Mouse (Mus musculus) CH12.LX (cell line): ENCODE measurements around the gene Il16. TPM values are rescaled to one million over a fixed set of nuclear protein-coding genes. Genes with fewer than 3 reads are reported as not detected.
A peak's percentile ranks its signal among the peaks of the same experiment; 100 is the strongest.

Experiments used
- DNase-seq: peaks from one replicate; pipeline ENCODE4 v3.0.0-alpha.2; 2013; ENCODE audit errors: extremely low read depth
- H3K27ac ChIP-seq: 2 replicates; pipeline ENCODE4 v1.5.1; 2012; ENCODE audit warnings: low read depth, mild to moderate bottlenecking, control low read depth, moderate library complexity; ENCODE audit not compliant: insufficient read depth
- H3K27me3 ChIP-seq: replicated peaks from 2 replicates; pipeline ENCODE3; 2012; ENCODE audit warnings: inconsistent platforms
- H3K36me3 ChIP-seq, 2 experiments: replicated peaks in 1 of 2; 2 replicates each; pipeline versions ENCODE3 to v1.6.1; 2012; ENCODE audit warnings: inconsistent platforms in 1 of 2, low read length in 1 of 2, mild to moderate bottlenecking in 1 of 2, mixed read lengths in 1 of 2, moderate library complexity in 1 of 2; ENCODE audit not compliant: control insufficient read depth in 1 of 2, insufficient read depth in 1 of 2
- H3K4me1 ChIP-seq, 2 experiments: 2 replicates each; pipeline ENCODE4 v1.6.1; 2012; ENCODE audit warnings: inconsistent platforms in 1 of 2, moderate library complexity in 1 of 2; ENCODE audit not compliant: insufficient read depth in 2 of 2, control insufficient read depth in 1 of 2
- H3K4me2 ChIP-seq: 2 replicates; pipeline ENCODE4 v1.6.1; 2012; ENCODE audit warnings: low read depth, mild to moderate bottlenecking, control low read depth; ENCODE audit not compliant: poor library complexity, insufficient read depth, severe bottlenecking
- H3K4me3 ChIP-seq, 3 experiments: fragments of 150-350 bp in 1 of 3; sonication (generic) in 1 of 3; replicated peaks in 1 of 3; 2 replicates each; pipeline versions ENCODE3 to v1.5.1; 2011 to 2012; ENCODE audit warnings: low read depth in 2 of 3, low read length in 2 of 3, mild to moderate bottlenecking in 2 of 3, moderate library complexity in 2 of 3, control low read depth in 1 of 3, improper control_type of control experiment in 1 of 3, inconsistent platforms in 1 of 3, mixed read lengths in 1 of 3; ENCODE audit not compliant: poor library complexity in 1 of 3
- H3K79me2 ChIP-seq: replicated peaks from 2 replicates; pipeline ENCODE4 v1.6.1; 2012; ENCODE audit warnings: mild to moderate bottlenecking, moderate library complexity; ENCODE audit not compliant: control insufficient read depth, poor library complexity, insufficient read depth, severe bottlenecking; ENCODE audit errors: extremely low read depth
- H3K9ac ChIP-seq: 2 replicates; pipeline ENCODE4 v1.6.1; 2012; ENCODE audit warnings: low read depth, mild to moderate bottlenecking, control low read depth, moderate library complexity; ENCODE audit not compliant: insufficient read depth
- H3K9me3 ChIP-seq: replicated peaks from 2 replicates; pipeline ENCODE3; 2012; ENCODE audit warnings: low read length, inconsistent platforms, mixed read lengths
- CHD2 ChIP-seq: IDR thresholded peaks from 2 replicates; pipeline ENCODE4 v1.6.1; 2011; ENCODE audit warnings: low read length, improper control_type of control experiment
- E2F4 ChIP-seq: IDR thresholded peaks from 2 replicates; pipeline ENCODE4 v1.6.1; 2011; ENCODE audit warnings: low read depth, low read length, improper control_type of control experiment; ENCODE audit not compliant: insufficient replicate concordance
- ELF1 ChIP-seq: IDR thresholded peaks from 2 replicates; pipeline ENCODE4 v1.6.1; 2014; ENCODE audit warnings: low read depth, mild to moderate bottlenecking, inconsistent platforms, low read length, improper control_type of control experiment
- EP300 ChIP-seq: IDR thresholded peaks from 2 replicates; pipeline ENCODE4 v1.6.1; 2011; ENCODE audit warnings: low read length, improper control_type of control experiment
- ETS1 ChIP-seq: conservative IDR thresholded peaks from 2 replicates; pipeline ENCODE4 v1.6.1; 2012; ENCODE audit warnings: low read depth, mild to moderate bottlenecking, inconsistent platforms, low read length, improper control_type of control experiment, moderate library complexity
- IRF4 ChIP-seq: IDR thresholded peaks from 2 replicates; pipeline ENCODE4 v1.6.1; 2014; ENCODE audit warnings: low read depth, mild to moderate bottlenecking, inconsistent platforms, low read length, improper control_type of control experiment
- JUN ChIP-seq: IDR thresholded peaks from 2 replicates; pipeline ENCODE4 v1.6.1; 2011; ENCODE audit warnings: low read depth, mild to moderate bottlenecking, low read length, improper control_type of control experiment, moderate library complexity; ENCODE audit not compliant: insufficient read depth
- JUND ChIP-seq: conservative IDR thresholded peaks from 2 replicates; pipeline ENCODE4 v1.6.1; 2011; ENCODE audit warnings: low read depth, low read length, improper control_type of control experiment
- MAFK ChIP-seq: IDR thresholded peaks from 2 replicates; pipeline ENCODE4 v1.6.1; 2011; ENCODE audit warnings: low read length, improper control_type of control experiment; ENCODE audit not compliant: insufficient replicate concordance
- MAZ ChIP-seq: IDR thresholded peaks from 2 replicates; pipeline ENCODE4 v1.6.1; 2012; ENCODE audit warnings: low read depth, mild to moderate bottlenecking, inconsistent platforms, low read length, improper control_type of control experiment, moderate library complexity
- SIN3A ChIP-seq: IDR thresholded peaks from 2 replicates; pipeline ENCODE4 v1.6.1; 2012; ENCODE audit warnings: low read length, improper control_type of control experiment, inconsistent platforms
- TCF12 ChIP-seq: IDR thresholded peaks from 2 replicates; pipeline ENCODE4 v1.6.1; 2014; ENCODE audit warnings: low read depth, mild to moderate bottlenecking, inconsistent platforms, low read length, improper control_type of control experiment
- USF2 ChIP-seq: conservative IDR thresholded peaks from 2 replicates; pipeline ENCODE4 v1.6.1; 2011; ENCODE audit warnings: low read depth, low read length, improper control_type of control experiment
- ZNF384 ChIP-seq: IDR thresholded peaks from 2 replicates; pipeline ENCODE4 v1.6.1; 2012; ENCODE audit warnings: low read depth, low read length, improper control_type of control experiment, inconsistent platforms
- dilution Hi-C: fragments of 300-500 bp; cut with MboI; formaldehyde crosslinking; loops from 2 replicates; pipeline ENCODE4 v1.14.3; 2020; ENCODE audit warnings: low sequenced_read_pairs; ENCODE audit not compliant: extremely low pct_unique_long_range_greater_than_20kb, extremely low pct_ligation_motif_present
- in situ Hi-C: fragments of 300-500 bp; cut with MboI; formaldehyde crosslinking; loops from 3 replicates; pipeline ENCODE4 v1.14.3; 2019; ENCODE audit warnings: low sequenced_read_pairs, low pct_ligation_motif_present, low pct_unique_long_range_greater_than_20kb, mixed read lengths
- polyA plus RNA-seq: library from polyadenylated mRNA; unstranded; fragments of >175 nt; gene quantifications from 2 replicates; pipeline ENCODE4 v1.2.1, GENCODE M21; 2012; ENCODE audit warnings: low read depth; ENCODE audit not compliant: insufficient read length
- total RNA-seq, 2 experiments: library from RNA; depleted of rRNA; stranded (reverse); fragments of 300-350 nt in 1 of 2; fragments of >200 nt in 1 of 2; gene quantifications; 2 replicates each; pipeline ENCODE4 v1.2.3; 2012 to 2014

The Il16 gene
- total and polyA plus RNA-seq, 3 experiments, result 39.8 to 62.1 (median 55.5) TPM

DNA sequence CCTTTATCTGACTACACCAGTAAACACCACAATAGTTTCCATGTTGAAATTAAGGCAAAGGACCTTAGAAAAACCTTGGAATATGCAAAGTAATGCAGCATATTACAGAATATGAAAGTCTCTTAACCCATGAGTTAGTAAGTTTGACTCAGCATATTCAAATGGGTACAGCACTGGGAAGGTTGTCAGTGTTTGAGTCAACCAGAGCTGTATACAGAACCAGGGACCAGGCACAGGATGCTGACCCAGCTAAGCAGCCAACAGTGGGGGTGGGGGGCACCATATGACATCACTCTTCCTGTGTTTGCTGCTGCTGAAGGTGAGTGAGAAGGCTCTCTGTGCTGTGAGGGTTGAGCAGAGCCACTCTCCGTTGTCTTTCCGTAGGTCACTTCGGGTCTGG is 148.5 kb downstream of the Il16 start:
- H3K9ac ChIP-seq, result no peak overlapping the region
- in situ Hi-C loops, result no loop called here
- peak overlapping the region; percentile 59 for H3K27ac ChIP-seq
- H3K36me3 ChIP-seq, result peaks cover 0 to 15% of the 10 kb centered on the region in 2 experiments
- dilution Hi-C loops, result no loop called here
- no peaks in the 10 kb centered on the region for H3K27me3 ChIP-seq
- no peak overlapping the region for H3K4me3 ChIP-seq
- H3K79me2 ChIP-seq, result no peaks in the 10 kb centered on the region
- TF ChIP-seq IRF4 (peak; percentile 58), CHD2 (peak; percentile 44; the same call in 1 of the 2 replicates), ETS1 (peak; percentile 56), MAZ (no peak), JUN (peak; percentile 63), JUND (peak; percentile 6; the same call in 1 of the 2 replicates), ZNF384 (no peak), MAFK (peak; percentile 85)
- TF ChIP-seq, all 38 proteins: peak for 6
- Histone ChIP-seq H3K4me2 (no peak overlapping the region), H3K4me1 (peaks cover 24 to 43% of the 10 kb centered on the region in 2 experiments), H3K9me3 (no peaks in the 10 kb centered on the region)
- peak; percentile 67 for DNase-seq

DNA sequence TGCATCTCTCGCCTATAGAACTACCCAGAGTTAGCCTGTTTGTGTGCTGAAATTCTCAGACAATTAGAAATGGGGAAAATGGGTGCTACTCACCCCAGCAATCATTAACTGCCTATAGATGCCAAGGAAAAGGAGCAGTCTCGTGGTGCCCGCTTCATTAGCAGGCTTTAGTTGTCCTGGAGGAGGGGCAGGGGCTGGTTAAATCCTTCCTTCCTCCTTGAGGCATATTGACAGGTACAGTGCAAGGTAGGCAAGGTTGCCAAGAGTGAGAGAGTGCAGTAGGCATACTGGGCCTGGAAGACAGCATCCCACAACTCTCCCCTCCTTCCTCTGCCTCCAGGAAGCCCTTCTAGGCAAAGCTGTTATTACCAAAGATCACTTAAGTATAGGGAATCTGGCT is 151.5 kb downstream of the Il16 start:
- no peak overlapping the region for H3K4me3 ChIP-seq
- in situ Hi-C loops, result no loop called here
- H3K9me3 ChIP-seq, result no peaks in the 10 kb centered on the region
- H3K4me2 ChIP-seq, result no peak overlapping the region
- no peaks in the 10 kb centered on the region for H3K79me2 ChIP-seq
- TF ChIP-seq EP300 (no peak), TCF12 (no peak), ELF1 (no peak), E2F4 (no peak), USF2 (no peak), SIN3A (no peak)
- H3K36me3 ChIP-seq, result peaks cover 0 to 6% of the 10 kb centered on the region in 2 experiments
- no peak overlapping the region for H3K27ac ChIP-seq
- peaks cover 17 to 22% of the 10 kb centered on the region in 2 experiments for H3K4me1 ChIP-seq
- H3K27me3 ChIP-seq, result no peaks in the 10 kb centered on the region
- DNase-seq, result no peak
- no peak overlapping the region for H3K9ac ChIP-seq
- dilution Hi-C loops, result no loop called here

Other genes with a start within 250 kb of the Il16 start
- 1.3 and 2.2 TPM in 2 replicates for gene Tmc3, start 160.8 kb downstream of the Il16 start, total RNA-seq (2012; rRNA removed)
- gene Tmc3, start 160.8 kb downstream of the Il16 start, total RNA-seq (2014; rRNA removed), result 1.2 and 1.3 TPM in 2 replicates
- gene Tmc3, start 160.8 kb downstream of the Il16 start, polyA plus RNA-seq, result 2.3 and 3.0 TPM in 2 replicates
- gene Stard5, start 113.8 kb downstream of the Il16 start, total RNA-seq (2012; rRNA removed), result 37.6 and 44.9 TPM in 2 replicates
- 30.1 and 31.7 TPM in 2 replicates for gene Stard5, start 113.8 kb downstream of the Il16 start, total RNA-seq (2014; rRNA removed)
- 33.1 and 39.2 TPM in 2 replicates for gene Stard5, start 113.8 kb downstream of the Il16 start, polyA plus RNA-seq
- gene Cfap161, start 49.2 kb upstream of the Il16 start, total RNA-seq (2012; rRNA removed), result 0.08 TPM in 1 of 2 replicates, not detected in the other
- 0.42 TPM in 1 of 2 replicates, not detected in the other for gene Cfap161, start 49.2 kb upstream of the Il16 start, total RNA-seq (2014; rRNA removed)
- gene Cfap161, start 49.2 kb upstream of the Il16 start, polyA plus RNA-seq, result 0.17 TPM in 1 of 2 replicates, not detected in the other
- gene Tlnrd1, start 138.6 kb upstream of the Il16 start, total RNA-seq (2012; rRNA removed), result 10.6 and 10.7 TPM in 2 replicates
- gene Tlnrd1, start 138.6 kb upstream of the Il16 start, total RNA-seq (2014; rRNA removed), result 4.8 and 5.5 TPM in 2 replicates
- 13.9 and 15.6 TPM in 2 replicates for gene Tlnrd1, start 138.6 kb upstream of the Il16 start, polyA plus RNA-seq
- 40.6 and 43.2 TPM in 2 replicates for gene Mesd, start 138.7 kb upstream of the Il16 start, total RNA-seq (2012; rRNA removed)
- gene Mesd, start 138.7 kb upstream of the Il16 start, total RNA-seq (2014; rRNA removed), result 33.4 and 59.1 TPM in 2 replicates
- gene Mesd, start 138.7 kb upstream of the Il16 start, polyA plus RNA-seq, result 67.6 and 82.6 TPM in 2 replicates